Mouse (Mus musculus) myocyte (in vitro differentiated cells): ENCODE measurements around the gene Peli2. TPM values are rescaled to one million over a fixed set of nuclear protein-coding genes. Genes with fewer than 3 reads are reported as not detected.

ENCODE experiments used
- H3K27me3 ChIP-seq: one replicate; pipeline ENCODE4 v1.6.1; 2011; ENCODE audit not compliant: control insufficient read depth, insufficient read depth, insufficient read length
- H3K36me3 ChIP-seq: one replicate; pipeline ENCODE4 v1.6.1; 2011; ENCODE audit not compliant: control insufficient read depth, insufficient read depth
- H3K4me2 ChIP-seq: one replicate; pipeline ENCODE4 v1.6.1; 2011; ENCODE audit warnings: low read depth, control low read depth
- H3K4me3 ChIP-seq: one replicate; pipeline ENCODE4 v1.5.1; 2011; ENCODE audit warnings: mild to moderate bottlenecking, control low read depth, moderate library complexity
- H3K79me2 ChIP-seq: one replicate; pipeline ENCODE4 v1.6.1; 2011; ENCODE audit not compliant: control insufficient read depth, insufficient read depth
- H3ac ChIP-seq: one replicate; pipeline ENCODE4 v1.6.1; 2011; ENCODE audit not compliant: control insufficient read depth, insufficient read length
- CEBPB ChIP-seq: IDR thresholded peaks from 2 replicates; pipeline ENCODE4 v1.6.1; 2011; ENCODE audit warnings: mild to moderate bottlenecking, moderate library complexity; ENCODE audit not compliant: poor library complexity, insufficient read depth, severe bottlenecking
- E2F4 ChIP-seq: IDR thresholded peaks from one replicate; pipeline ENCODE4 v1.6.1; 2011; ENCODE audit warnings: mild to moderate bottlenecking, control low read depth, moderate library complexity; ENCODE audit not compliant: insufficient read depth
- MAX ChIP-seq: IDR thresholded peaks from one replicate; pipeline ENCODE4 v1.6.1; 2011; ENCODE audit warnings: low read depth, mild to moderate bottlenecking, control low read depth
- MYOD1 ChIP-seq, 3 experiments: IDR thresholded peaks; one replicate each; pipeline ENCODE4 v1.6.1; 2011; ENCODE audit warnings: control low read depth in 2 of 3, low read depth in 2 of 3, mild to moderate bottlenecking in 2 of 3, moderate library complexity in 1 of 3; ENCODE audit not compliant: insufficient read length in 2 of 3, control insufficient read depth in 1 of 3
- MYOG ChIP-seq, 3 experiments: IDR thresholded peaks; one replicate each; pipeline ENCODE4 v1.6.1; 2011; ENCODE audit warnings: control low read depth in 2 of 3, low read depth in 2 of 3, mild to moderate bottlenecking in 2 of 3; ENCODE audit not compliant: insufficient read length in 2 of 3, control insufficient read depth in 1 of 3, insufficient read depth in 1 of 3
- POLR2A ChIP-seq: IDR thresholded peaks from one replicate; pipeline ENCODE4 v1.6.1; 2011; ENCODE audit warnings: low read depth, mild to moderate bottlenecking, control low read depth, moderate library complexity; ENCODE audit not compliant: insufficient read length
- POLR2AphosphoS2 ChIP-seq: IDR thresholded peaks from one replicate; pipeline ENCODE4 v1.6.1; 2011; ENCODE audit warnings: low read depth, control low read depth; ENCODE audit not compliant: insufficient read length
- REST ChIP-seq: IDR thresholded peaks from one replicate; pipeline ENCODE4 v1.6.1; 2011; ENCODE audit warnings: mild to moderate bottlenecking, control low read depth, moderate library complexity; ENCODE audit not compliant: insufficient read depth, insufficient read length
- SRF ChIP-seq: IDR thresholded peaks from one replicate; pipeline ENCODE4 v1.6.1; 2011; ENCODE audit warnings: low read depth; ENCODE audit not compliant: control insufficient read depth, insufficient read length
- TCF12 ChIP-seq: IDR thresholded peaks from one replicate; pipeline ENCODE4 v1.6.1; 2011; ENCODE audit warnings: mild to moderate bottlenecking, control low read depth; ENCODE audit not compliant: poor library complexity, insufficient read depth, severe bottlenecking
- TCF3 ChIP-seq: IDR thresholded peaks from one replicate; pipeline ENCODE4 v1.6.1; 2011; ENCODE audit warnings: low read depth, control low read depth; ENCODE audit not compliant: insufficient read length
- USF1 ChIP-seq: IDR thresholded peaks from one replicate; pipeline ENCODE4 v1.6.1; 2011; ENCODE audit warnings: low read depth, mild to moderate bottlenecking, control low read depth, moderate library complexity
- polyA plus RNA-seq: library from polyadenylated mRNA; unstranded; fragments of >200 nt; fragmentation: generic; extraction: Trizol; gene quantifications from one replicate; pipeline ENCODE4 v1.2.1, GENCODE M21; 2012; ENCODE audit warnings: missing spikeins

Gene Peli2
- polyA plus RNA-seq, 1 experiment: 15.8 TPM

DNA sequence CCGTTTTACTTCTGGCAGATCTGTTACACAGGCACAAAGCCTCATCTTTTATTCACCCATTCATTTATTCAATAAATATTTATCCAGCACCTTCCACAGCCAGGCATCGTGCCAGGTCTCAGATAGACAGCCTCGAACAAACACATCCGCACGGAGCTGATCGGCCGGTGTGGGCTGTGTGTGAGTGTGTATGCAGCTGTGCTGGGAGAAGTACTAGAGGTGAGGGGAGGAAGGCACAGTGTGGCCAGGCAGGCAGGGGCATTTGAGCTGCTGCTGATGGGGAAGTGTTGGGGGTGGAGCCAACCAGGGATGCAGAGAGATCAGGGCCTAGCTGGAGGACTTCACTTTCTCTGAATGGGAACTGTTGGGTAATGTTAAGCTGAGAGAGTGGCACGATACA, 51.4 kb downstream of the Peli2 start:
- no peak overlapping the region for H3K4me2 ChIP-seq
- TF ChIP-seq TCF12 (no peak), POLR2AphosphoS2 (no peak), SRF (no peak), REST (no peak), E2F4 (no peak)
- no peaks in the 10 kb centered on the region for H3K79me2 ChIP-seq
- no peaks in the 10 kb centered on the region for H3K36me3 ChIP-seq
- no peak overlapping the region for H3K4me3 ChIP-seq
- H3ac ChIP-seq: no peak overlapping the region
- no peaks in the 10 kb centered on the region for H3K27me3 ChIP-seq

DNA sequence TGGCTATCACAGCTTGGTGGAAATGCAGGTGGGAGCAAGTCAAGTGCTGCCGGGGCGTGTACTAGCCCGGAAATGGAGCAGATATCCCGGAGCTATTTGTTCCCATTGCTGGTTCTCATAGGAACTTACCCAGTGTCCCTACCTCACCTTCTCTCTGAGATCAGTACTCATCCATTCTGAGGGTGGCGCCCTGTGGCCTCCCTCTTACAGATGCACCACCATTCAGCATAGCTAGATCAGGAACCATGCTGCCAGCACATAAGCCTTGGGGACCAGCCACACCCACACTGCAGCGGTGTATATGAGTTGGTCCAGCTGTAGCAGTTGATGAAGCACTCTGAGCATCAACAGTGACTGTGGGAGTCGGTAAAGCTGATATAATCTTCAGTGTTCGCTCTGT, 52.3 kb downstream of the Peli2 start:
- Histone ChIP-seq H3K36me3 (no peaks in the 10 kb centered on the region), H3K4me3 (no peak overlapping the region), H3K79me2 (no peaks in the 10 kb centered on the region), H3K4me2 (no peak overlapping the region), H3K27me3 (no peaks in the 10 kb centered on the region), H3ac (no peak overlapping the region)
- TF ChIP-seq USF1 (no peak), MYOD1 (IDR thresholded peaks at IDR 0.05; ENCODE audit: control insufficient read depth in 1 of 3, insufficient read length in 2 of 3, low read depth in 2 of 3) (no peak), MYOG (IDR thresholded peaks at IDR 0.05; ENCODE audit: control insufficient read depth in 1 of 3, insufficient read depth in 1 of 3, insufficient read length in 2 of 3, low read depth in 2 of 3) (no peak), TCF12 (no peak), E2F4 (no peak), SRF (no peak), POLR2AphosphoS2 (no peak), CEBPB (no peak), TCF3 (no peak), REST (no peak), MAX (no peak), POLR2A (no peak)

DNA sequence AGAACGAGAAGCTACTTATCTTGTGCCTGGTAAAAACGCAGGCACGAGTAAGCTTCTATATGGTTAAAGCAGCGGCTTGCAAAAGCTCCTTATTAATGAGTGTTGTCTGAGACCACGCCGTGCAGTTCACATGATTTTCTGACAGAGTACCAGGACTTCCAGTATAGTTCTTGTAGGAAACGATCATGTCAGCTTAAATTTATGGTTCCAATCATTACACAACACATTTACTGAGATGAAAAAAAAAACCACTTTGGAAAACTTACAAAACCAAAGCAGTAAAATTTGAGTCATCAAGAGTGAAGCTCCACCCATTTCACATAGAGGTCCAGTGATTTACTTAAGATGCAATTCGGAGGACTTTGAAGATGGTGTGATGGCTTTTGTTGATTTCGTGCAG, 53.2 kb downstream of the Peli2 start:
- Histone ChIP-seq H3K79me2 (no peaks in the 10 kb centered on the region), H3K36me3 (no peaks in the 10 kb centered on the region), H3K27me3 (no peaks in the 10 kb centered on the region), H3K4me2 (no peak overlapping the region), H3ac (no peak overlapping the region), H3K4me3 (no peak overlapping the region)
- no peak for TF ChIP-seq TCF12
- TF ChIP-seq TCF3: no peak
- TF ChIP-seq MAX: no peak
- TF ChIP-seq SRF: no peak
- no peak for TF ChIP-seq E2F4
- TF ChIP-seq CEBPB: peak; percentile 78; the same call in 1 of the 2 replicates
- TF ChIP-seq POLR2AphosphoS2: no peak

DNA sequence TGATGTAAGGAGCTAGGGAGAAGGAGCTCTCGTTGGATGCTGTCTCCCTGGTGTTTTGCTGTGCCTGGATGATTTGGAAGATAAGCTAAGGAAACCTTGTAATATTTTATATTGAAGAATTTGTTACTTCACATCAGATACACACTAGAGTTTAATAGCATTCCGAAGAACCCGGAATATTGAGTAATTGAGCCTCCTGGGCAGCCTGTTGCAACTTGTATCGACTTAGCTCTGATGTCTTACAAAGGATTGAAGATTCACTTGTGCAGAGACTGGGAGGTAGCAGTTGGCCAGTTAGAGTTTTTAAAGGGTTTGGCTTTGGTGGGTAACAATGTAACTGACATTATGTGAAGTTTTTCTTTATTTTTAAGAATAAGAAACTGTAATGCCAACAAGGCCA, 53.7 kb downstream of the Peli2 start:
- H3K4me3 ChIP-seq: no peak overlapping the region
- no peak overlapping the region for H3ac ChIP-seq
- H3K4me2 ChIP-seq: no peak overlapping the region
- no peaks in the 10 kb centered on the region for H3K79me2 ChIP-seq
- no peaks in the 10 kb centered on the region for H3K36me3 ChIP-seq
- no peaks in the 10 kb centered on the region for H3K27me3 ChIP-seq
- no peak for TF ChIP-seq TCF3
- no peak for TF ChIP-seq POLR2AphosphoS2
- TF ChIP-seq SRF: no peak
- no peak for TF ChIP-seq REST
- TF ChIP-seq MYOD1 (IDR thresholded peaks at IDR 0.05; ENCODE audit: control insufficient read depth in 1 of 3, insufficient read length in 2 of 3, low read depth in 2 of 3): no peak
- no peak for TF ChIP-seq USF1
- TF ChIP-seq MAX: no peak
- TF ChIP-seq E2F4: no peak
- no peak for TF ChIP-seq CEBPB
- TF ChIP-seq POLR2A: no peak
- TF ChIP-seq MYOG (IDR thresholded peaks at IDR 0.05; ENCODE audit: control insufficient read depth in 1 of 3, insufficient read depth in 1 of 3, insufficient read length in 2 of 3, low read depth in 2 of 3): no peak
- TF ChIP-seq TCF12: no peak

DNA sequence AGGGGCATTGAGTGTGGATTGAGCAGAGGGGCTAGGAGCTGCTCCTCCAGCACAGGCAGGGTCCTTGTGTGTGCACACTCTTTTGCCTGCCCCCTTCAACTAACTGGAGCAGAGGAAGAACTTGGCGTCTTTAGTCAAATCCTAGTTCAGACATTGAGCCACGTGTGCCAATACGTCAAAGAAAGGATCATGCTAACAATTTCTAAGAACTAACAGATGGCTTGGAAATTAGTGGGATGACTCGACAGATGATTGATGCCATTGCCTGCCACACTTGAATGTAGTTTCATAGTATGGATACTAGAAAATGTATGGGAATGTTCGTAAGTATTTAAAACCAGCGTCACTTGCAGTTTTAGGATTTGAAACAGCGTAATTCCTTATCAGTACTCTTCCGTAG, 54.5 kb downstream of the Peli2 start:
- H3ac ChIP-seq: no peak overlapping the region
- no peaks in the 10 kb centered on the region for H3K79me2 ChIP-seq

More for the DNA sequence above, 54.5 kb downstream of the Peli2 start:
- Histone ChIP-seq H3K27me3 (no peaks in the 10 kb centered on the region), H3K4me2 (no peak overlapping the region), H3K36me3 (no peaks in the 10 kb centered on the region), H3K4me3 (no peak overlapping the region)
- TF ChIP-seq SRF: no peak
- TF ChIP-seq USF1: no peak
